21 mouse cellular contexts compared by ENCODE assay signal in the genomic region with DNA sequence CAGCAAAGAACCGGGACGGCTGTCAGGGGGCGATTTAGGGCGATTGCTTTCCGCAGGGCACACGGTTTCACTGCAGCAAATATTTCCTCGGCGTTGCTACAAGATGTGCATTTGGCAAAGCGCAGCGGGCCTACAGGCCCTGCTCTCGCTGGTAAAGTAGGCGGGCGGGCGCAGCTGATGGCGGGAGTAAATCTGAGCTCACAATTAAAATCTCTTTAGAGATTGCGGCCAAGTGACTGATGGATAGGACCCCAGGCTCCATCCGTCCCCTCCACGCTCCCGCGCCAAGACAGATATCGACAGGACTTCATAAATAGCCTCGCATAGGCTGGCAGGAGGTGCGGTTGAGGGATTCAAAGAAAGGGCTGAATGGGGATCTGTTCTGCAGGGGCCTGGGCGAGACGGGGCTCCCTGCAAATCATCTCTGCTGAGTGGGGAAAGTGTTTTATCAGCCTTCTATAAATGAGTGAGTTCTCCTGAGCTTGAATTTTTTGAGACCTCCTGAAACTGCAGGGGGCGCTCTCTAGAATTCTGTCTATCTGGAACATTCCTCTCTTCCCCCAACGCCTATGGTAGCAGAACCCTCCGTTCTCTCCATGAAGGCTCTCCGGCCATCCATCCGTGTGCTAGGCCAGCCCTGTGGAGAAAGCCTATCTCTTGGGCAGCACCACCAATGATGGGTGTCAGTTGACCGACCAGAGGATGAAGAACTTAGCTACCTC. TPM values are rescaled to one million over a fixed set of nuclear protein-coding genes. Genes with fewer than 3 reads are reported as not detected.
DNase-seq lines count a peak whose midpoint lies in the region; ATAC-seq and TF ChIP-seq lines count a peak whose summit lies in the region.
"Had no signal": no experiment of that assay in that cellular context is flagged by ENCODE, and none has a peak within 500 bp of the region (broad histone marks: within the 10 kb centered on the region; RNA-seq: fewer than 3 reads in every experiment).

No protein-coding gene starts in this region.

- no peaks in the 10 kb centered on the region for H3K9me3 ChIP-seq in hindbrain, postnatal 0 days (ENCODE audit: low read length)
- H3K9me3 ChIP-seq in hindbrain, embryonic 12.5 days (replicated peaks): no peaks in the 10 kb centered on the region
- H3K9me3 ChIP-seq: embryonic facial prominence, embryonic 10.5 days; forebrain, embryonic 10.5 days; lung, embryonic 15.5 days had no signal

- H3K4me3 ChIP-seq in hindbrain, postnatal 0 days (ENCODE audit: low read length): no peak overlapping the region
- H3K4me3 ChIP-seq in hindbrain, embryonic 12.5 days: no peak overlapping the region
- H3K4me3 ChIP-seq: embryonic facial prominence, embryonic 10.5 days; forebrain, embryonic 10.5 days; heart, adult 2 months; lung, embryonic 15.5 days; midbrain, embryonic 10.5 days had no signal

- no peak for TF ChIP-seq CTCF in hindbrain, postnatal 0 days (IDR thresholded peaks at IDR 0.05; ENCODE audit: low read depth)

- no peaks in the 10 kb centered on the region for H3K36me3 ChIP-seq in hindbrain, postnatal 0 days (ENCODE audit: insufficient read depth, low read length)
- no peaks in the 10 kb centered on the region for H3K36me3 ChIP-seq in hindbrain, embryonic 12.5 days
- H3K36me3 ChIP-seq: embryonic facial prominence, embryonic 10.5 days; forebrain, embryonic 10.5 days; lung, embryonic 15.5 days; midbrain, embryonic 10.5 days had no signal

- no peak overlapping the region for H3K9ac ChIP-seq in hindbrain, postnatal 0 days (replicated peaks; ENCODE audit: low read length)
- no peak overlapping the region for H3K9ac ChIP-seq in hindbrain, embryonic 12.5 days
- H3K9ac ChIP-seq: liver, embryonic 14.5 days; lung, embryonic 15.5 days had no signal

- H3K27ac ChIP-seq in hindbrain, postnatal 0 days: no peak overlapping the region
- no peak overlapping the region for H3K27ac ChIP-seq in hindbrain, embryonic 12.5 days
- H3K27ac ChIP-seq: embryonic facial prominence, embryonic 10.5 days; forebrain, embryonic 10.5 days; heart, adult 2 months; liver, embryonic 14.5 days; lung, embryonic 15.5 days; macrophage; midbrain, embryonic 10.5 days had no signal

- 67% methylated on average over 31 of the region's 31 CpGs for WGBS in hindbrain, postnatal 0 days
- 85% methylated on average over 31 of the region's 31 CpGs for WGBS in hindbrain, embryonic 12.5 days

- ATAC-seq in hindbrain, postnatal 0 days: no peak
- no peak for ATAC-seq in hindbrain, embryonic 12.5 days (ENCODE audit: low FRiP score)
- ATAC-seq: CD4-positive, CD25-positive, alpha-beta regulatory T cell, adult 4 months; forebrain, embryonic 16.5 days; intestine, postnatal 0 days had no signal

- H3K27me3 ChIP-seq in hindbrain, postnatal 0 days (ENCODE audit: insufficient read depth, low read length): no peaks in the 10 kb centered on the region
- no peaks in the 10 kb centered on the region; the same call in 1 of the 2 replicates for H3K27me3 ChIP-seq in hindbrain, embryonic 12.5 days

- H3K4me1 ChIP-seq in hindbrain, postnatal 0 days (ENCODE audit: insufficient read depth, low read length): 0 out of 2 replicates have a peak, but pooled peaks cover 5% of the 10 kb centered on the region
- peaks cover 3% of the 10 kb centered on the region for H3K4me1 ChIP-seq in hindbrain, embryonic 12.5 days
- H3K4me1 ChIP-seq: midbrain, embryonic 10.5 days had no signal

- peak; percentile 43 for DNase-seq in hindbrain, postnatal 0 days (ENCODE audit: low spot score)
- DNase-seq in thymus, postnatal 14 days: peak; percentile 9
- DNase-seq in thymus, postnatal 10 days (ENCODE audit: low spot score in 2 of 2): no peak
- DNase-seq in WW6 (ENCODE audit: low read depth, low spot score): peak; percentile 48
- DNase-seq in heart, adult 8-10 months (ENCODE audit: low spot score): no peak
- no peak for DNase-seq in natural killer cell, adult 2 months (ENCODE audit: low spot score in 2 of 2)
- DNase-seq: cerebellum, adult 11-12 months; gastrocnemius, postnatal 25 days; heart, adult 2 months; kidney, postnatal 25 days; thymus, adult 2 months had no signal

- no peak overlapping the region for H3K4me2 ChIP-seq in hindbrain, postnatal 0 days (ENCODE audit: low read depth, low read length)
- H3K4me2 ChIP-seq in hindbrain, embryonic 12.5 days (replicated peaks): no peak overlapping the region
- H3K4me2 ChIP-seq: lung, embryonic 15.5 days had no signal

RNA-seq across cellular contexts. Expression of a gene that starts 38.5 kb away (rescaled TPM):
- 73.3 and 104 TPM in 2 replicates for total RNA-seq in hindbrain, postnatal 0 days (2014; rRNA removed)
- 14.0 and 16.7 TPM in 2 replicates for polyA plus RNA-seq in hindbrain, postnatal 0 days (2015; fragmentation: Nextera tagmentation; extraction: Ambion mirVana)
- 11.8 and 13.3 TPM in 2 replicates for polyA plus RNA-seq in hindbrain, embryonic 12.5 days (2016; fragmentation: Nextera tagmentation; extraction: Ambion mirVana)
- total RNA-seq in heart, adult 8-10 months (2022): 10 to 100 TPM; 15.6 to 17.3 (median 16.4) TPM
- polyA plus RNA-seq: CD4-positive, CD25-positive, alpha-beta regulatory T cell, adult 4 months had no signal

Comparison
In these comparisons a context has a peak if more than half of its experiments do, and no peak if none do; other contexts are left out.
1. DNase-seq: peak in hindbrain, postnatal 0 days (single experiment), thymus, postnatal 14 days (single experiment) and WW6 (single experiment); none in thymus, postnatal 10 days (0 of 2), heart, adult 8-10 months (single experiment) and natural killer cell, adult 2 months (0 of 2).